8 mouse cellular contexts compared by ENCODE assay signal in the genomic region with DNA sequence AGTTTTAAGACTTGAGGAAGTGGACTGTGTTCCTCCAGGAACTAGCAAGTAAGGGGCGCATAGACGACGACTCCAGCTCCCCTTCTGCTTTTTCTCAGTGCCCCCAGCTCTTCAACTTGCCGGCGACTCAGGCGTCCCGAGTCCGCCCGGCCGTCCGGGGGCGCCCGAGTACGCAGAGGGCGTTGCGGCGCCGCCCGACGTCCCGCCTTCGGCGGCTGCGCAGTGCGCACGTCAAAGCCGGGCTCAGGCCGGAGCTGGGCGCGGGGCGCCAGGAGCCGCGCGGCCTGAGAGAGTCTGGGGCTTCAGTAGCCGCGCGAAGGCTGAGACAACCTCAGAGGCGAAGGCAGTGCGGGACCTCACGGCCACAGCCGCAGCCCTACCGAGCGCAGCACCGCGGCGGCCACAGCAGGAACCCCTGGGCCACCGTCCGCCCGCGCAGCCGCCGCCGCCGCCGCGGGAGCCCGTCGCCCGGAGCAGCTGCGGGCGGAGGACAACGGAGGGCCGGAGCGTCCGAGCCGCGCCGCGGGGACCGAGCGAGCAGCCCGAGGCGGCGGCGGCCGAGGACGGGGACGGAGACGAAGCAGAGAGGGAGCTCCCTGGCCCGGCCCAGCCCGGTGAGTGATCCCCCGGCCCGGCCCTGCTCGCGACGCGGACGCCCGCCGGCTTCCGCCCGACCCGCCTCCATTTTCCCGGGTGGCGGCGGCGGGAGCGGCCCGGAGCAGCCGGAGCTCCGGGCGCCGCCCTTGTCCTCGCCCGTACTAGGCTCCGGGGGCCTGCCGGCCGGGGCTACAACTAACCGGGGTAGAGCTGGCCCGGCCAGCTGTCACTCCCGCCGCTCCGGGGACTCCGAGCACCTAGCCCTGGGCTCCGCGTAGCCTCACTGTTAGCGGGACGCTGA. TPM values are rescaled to one million over a fixed set of nuclear protein-coding genes. Genes with fewer than 3 reads are reported as not detected.
DNase-seq lines count a peak whose midpoint lies in the region; ATAC-seq lines count a peak whose summit lies in the region.

A gene (plus strand): TSS at position 234 of the 898 bp plus-strand sequence.

- H3K4me3 ChIP-seq in hindbrain, embryonic 15.5 days = peak within 1 kb of the TSS; percentile 88

- peak within 1 kb of the TSS; percentile 79 for H3K4me2 ChIP-seq in hindbrain, embryonic 15.5 days

- H3K9ac ChIP-seq in hindbrain, embryonic 15.5 days = peak within 1 kb of the TSS; percentile 93

- no peaks in the 10 kb centered on the region for H3K36me3 ChIP-seq in hindbrain, embryonic 15.5 days

- H3K4me1 ChIP-seq in hindbrain, embryonic 15.5 days (replicated peaks) = peaks cover 22% of the 10 kb centered on the region

- no peaks in the 10 kb centered on the region for H3K9me3 ChIP-seq in hindbrain, embryonic 15.5 days

- peak; percentile 84 for DNase-seq in R1 (ENCODE audit: low read depth, low spot score)
- peak; percentile 91 to 95 for DNase-seq in cerebellum, postnatal 25 days
- peak; percentile 88 to 89 for DNase-seq in frontal cortex, postnatal 36 days (ENCODE audit: low spot score in 2 of 2)
- peak; percentile 68 for DNase-seq in left cerebral cortex, adult 11 months (ENCODE audit: low spot score)
- peak; percentile 93 to 94 for DNase-seq in lung, postnatal 4 days
- peak; percentile 86 for DNase-seq in retina, postnatal 7 days (ENCODE audit: low read depth, low spot score)
- peak; percentile 83 for DNase-seq in urinary bladder, adult 2 months (ENCODE audit: low spot score)

- ATAC-seq in hindbrain, embryonic 15.5 days (ENCODE audit: low FRiP score, low read depth) = peak; percentile 96

- under 1% methylated on average over 107 of the region's 118 CpGs for WGBS in hindbrain, embryonic 15.5 days

- peak within 1 kb of the TSS; percentile 92 for H3K27ac ChIP-seq in hindbrain, embryonic 15.5 days (replicated peaks)

- no peaks in the 10 kb centered on the region for H3K27me3 ChIP-seq in hindbrain, embryonic 15.5 days

RNA-seq across cellular contexts. Expression of the gene that starts here (rescaled TPM):
- 46.4 and 50.0 TPM in 2 replicates for polyA plus RNA-seq in hindbrain, embryonic 15.5 days (2015; fragmentation: Nextera tagmentation; extraction: Ambion mirVana)
- polyA plus RNA-seq in urinary bladder, adult 2 months (2012; rRNA removed) = 116 and 130 TPM in 2 replicates

Comparison
In these comparisons a context has a peak if more than half of its experiments do, and no peak if none do; other contexts are left out.
1. Peak in every context shown above with its lines: DNase-seq, ATAC-seq, H3K4me3 ChIP-seq and H3K27ac ChIP-seq.